Mouse (Mus musculus): ENCODE measurements around the gene Iqgap2. TPM values are rescaled to one million over a fixed set of nuclear protein-coding genes. Genes with fewer than 3 reads are reported as not detected.

Gene Iqgap2
- polyA plus RNA-seq, 1 experiment from 2014 or later: 10.5 TPM

DNA sequence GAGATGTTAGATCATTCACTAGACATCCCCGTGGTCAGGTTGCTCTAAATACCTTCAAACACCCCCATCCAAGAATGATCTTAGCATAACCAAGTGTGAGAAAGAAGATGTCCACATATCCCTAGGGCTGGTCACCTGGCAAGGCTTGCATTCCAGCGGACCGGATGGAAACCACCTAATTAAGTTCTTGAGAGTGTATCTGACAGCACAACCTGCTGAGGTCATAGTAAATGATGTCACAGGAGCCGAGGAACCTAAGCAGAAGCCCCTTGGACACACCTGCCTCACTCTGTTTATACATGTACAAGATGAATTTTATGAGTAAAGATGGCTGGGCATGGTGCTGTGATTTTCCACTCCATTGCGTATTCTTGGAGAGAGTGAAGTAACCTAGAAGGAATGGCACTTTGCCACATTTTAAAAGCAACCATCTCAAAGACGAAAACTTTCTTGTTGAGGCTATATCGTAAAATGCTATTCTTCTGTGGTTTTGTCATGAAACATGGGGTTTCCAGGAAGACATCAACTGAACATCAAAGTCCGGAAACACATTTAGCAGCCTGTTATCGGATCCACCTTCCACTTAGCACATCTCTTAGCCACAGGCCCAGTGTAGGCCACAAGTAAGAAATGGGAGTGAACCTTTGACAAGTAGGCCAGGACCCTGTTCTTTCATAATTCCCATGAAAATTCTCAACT, 179.0 kb downstream of the Iqgap2 start:
- no peaks in the 10 kb centered on the region for H3K4me1 ChIP-seq (replicated peaks)
- no peaks in the 10 kb centered on the region for H3K27me3 ChIP-seq (ENCODE audit: insufficient read depth, poor library complexity, severe bottlenecking)
- H3K27ac ChIP-seq: no peak overlapping the region
- H3K4me3 ChIP-seq: no peak overlapping the region
- H3K9me3 ChIP-seq: no peaks in the 10 kb centered on the region
- WGBS: 93% methylated on average over 9 of the region's 9 CpGs
- H3K36me3 ChIP-seq: peaks cover 17% of the 10 kb centered on the region
- no peak for DNase-seq (ENCODE audit: low spot score)

DNA sequence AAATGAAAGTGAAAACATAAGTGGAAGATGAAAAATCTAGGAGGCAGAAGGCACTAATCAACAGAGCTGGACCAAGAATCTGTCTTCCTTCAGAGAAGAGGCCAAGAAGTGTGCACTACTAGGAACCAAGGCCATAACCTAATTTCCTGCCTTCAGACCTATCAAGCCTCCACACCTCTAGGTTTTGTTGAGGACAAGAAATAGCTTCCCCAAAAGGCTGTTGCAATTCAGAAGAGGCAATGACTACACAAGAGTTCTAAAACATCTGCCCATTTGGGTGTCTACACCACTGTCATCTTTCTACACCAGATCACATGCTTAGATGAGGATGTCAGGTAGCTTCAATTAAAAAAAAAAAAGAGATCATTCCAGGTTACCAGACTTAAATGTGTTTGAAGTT, 179.7 kb downstream of the Iqgap2 start:
- H3K9me3 ChIP-seq: no peaks in the 10 kb centered on the region
- no peak overlapping the region for H3K27ac ChIP-seq
- no peaks in the 10 kb centered on the region for H3K27me3 ChIP-seq (ENCODE audit: insufficient read depth, poor library complexity, severe bottlenecking)
- no peak for DNase-seq (ENCODE audit: low spot score)
- H3K4me3 ChIP-seq: no peak overlapping the region
- no peaks in the 10 kb centered on the region for H3K4me1 ChIP-seq (replicated peaks)
- H3K36me3 ChIP-seq: peaks cover 23% of the 10 kb centered on the region

DNA sequence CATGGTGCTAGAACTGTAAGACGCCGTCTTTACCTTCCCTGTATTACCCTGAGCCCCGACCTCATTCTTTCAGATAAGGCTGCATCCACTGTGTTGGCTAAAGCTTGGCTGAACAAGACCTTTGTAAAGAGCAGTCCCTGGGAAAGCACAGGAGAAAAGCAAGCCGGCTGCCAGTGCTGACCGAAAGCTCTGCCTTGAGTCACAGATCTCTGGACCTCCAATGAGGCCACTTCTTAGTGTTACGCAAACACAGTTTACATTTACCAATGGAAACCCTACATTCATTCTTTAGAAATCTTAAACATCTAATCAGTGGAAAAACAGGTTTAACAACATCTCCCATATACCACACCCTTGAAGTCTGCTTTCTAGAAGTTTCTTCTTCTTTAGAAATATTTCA, 186.1 kb downstream of the Iqgap2 start:
- Histone ChIP-seq H3K36me3 (peaks cover 24% of the 10 kb centered on the region), H3K27me3 (ENCODE audit: insufficient read depth, poor library complexity, severe bottlenecking) (no peaks in the 10 kb centered on the region), H3K4me3 (no peak overlapping the region), H3K4me1 (replicated peaks) (no peaks in the 10 kb centered on the region), H3K27ac (no peak overlapping the region), H3K9me3 (no peaks in the 10 kb centered on the region)
- no peak for DNase-seq (ENCODE audit: low spot score)
- 94% methylated on average over 6 of the region's 6 CpGs for WGBS

GRCm38 (mm10) chr13:95703376-95703775, 188.3 kb downstream of the Iqgap2 start:
- H3K4me3 ChIP-seq: no peak overlapping the region
- no peaks in the 10 kb centered on the region for H3K4me1 ChIP-seq (replicated peaks)
- H3K27me3 ChIP-seq (ENCODE audit: insufficient read depth, poor library complexity, severe bottlenecking): no peaks in the 10 kb centered on the region
- H3K27ac ChIP-seq: no peak overlapping the region
- H3K36me3 ChIP-seq: peaks cover 24% of the 10 kb centered on the region
- no peak for DNase-seq (ENCODE audit: low spot score)
- H3K9me3 ChIP-seq: no peaks in the 10 kb centered on the region
- WGBS: 89% methylated on average over 5 of the region's 5 CpGs

GRCm38 (mm10) chr13:95697874-95698273, 193.8 kb downstream of the Iqgap2 start:
- Histone ChIP-seq H3K9me3 (no peaks in the 10 kb centered on the region), H3K36me3 (peaks cover 11% of the 10 kb centered on the region; the same call in 1 of the 2 replicates), H3K4me3 (no peak overlapping the region), H3K27me3 (ENCODE audit: insufficient read depth, poor library complexity, severe bottlenecking) (no peaks in the 10 kb centered on the region), H3K4me1 (replicated peaks) (no peaks in the 10 kb centered on the region), H3K27ac (no peak overlapping the region)
- DNase-seq (ENCODE audit: low spot score): no peak
- WGBS: 64% methylated on average over 6 of the region's 6 CpGs

DNA sequence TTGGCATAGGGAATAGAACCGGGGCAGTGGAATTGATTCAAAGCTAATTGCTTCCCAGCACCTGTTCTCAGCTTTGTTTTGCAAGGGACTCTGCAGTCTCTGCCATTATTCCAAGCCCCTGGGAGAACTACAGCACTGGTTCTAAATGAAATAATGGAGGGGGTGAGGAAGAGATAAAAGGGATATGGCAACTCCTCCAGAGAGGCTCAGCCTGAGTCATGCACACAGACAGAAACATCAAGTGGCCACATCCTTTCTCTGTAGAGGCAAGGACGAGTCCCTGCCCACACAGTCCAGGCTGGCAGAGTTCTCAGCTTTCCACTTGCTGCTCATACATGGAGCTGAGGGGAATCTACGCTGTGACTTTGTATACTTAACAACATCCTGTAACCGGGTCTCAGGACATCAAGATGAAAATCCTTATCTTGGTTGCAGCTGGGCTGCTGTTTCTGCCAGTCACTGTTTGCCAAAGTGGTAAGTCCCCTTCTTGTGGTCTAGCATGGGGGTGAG, 195.0 kb downstream of the Iqgap2 start, which contains the start of gene F2rl2:
F2rl2 (plus strand) TSS at position 200 of the 510 bp plus-strand sequence.
- DNase-seq (ENCODE audit: low spot score): no peak
- 68% methylated on average over 4 of the region's 4 CpGs for WGBS
- H3K27ac ChIP-seq: no peak within 1 kb of the TSS

GRCm38 (mm10) chr13:95696120-95696653, 195.5 kb downstream of the Iqgap2 start:
- Histone ChIP-seq H3K4me3 (no peak overlapping the region), H3K36me3 (peaks cover 6% of the 10 kb centered on the region; the same call in 1 of the 2 replicates), H3K27me3 (ENCODE audit: insufficient read depth, poor library complexity, severe bottlenecking) (no peaks in the 10 kb centered on the region), H3K4me1 (replicated peaks) (no peaks in the 10 kb centered on the region), H3K27ac (no peak overlapping the region), H3K9me3 (no peaks in the 10 kb centered on the region)
- 93% methylated on average over 9 of the region's 9 CpGs for WGBS
- no peak for DNase-seq (ENCODE audit: low spot score)

More for the DNA sequence above, 195.0 kb downstream of the Iqgap2 start, which contains the start of gene F2rl2:
- H3K9me3 ChIP-seq: no peaks in the 10 kb centered on the region
- H3K4me3 ChIP-seq: no peak within 1 kb of the TSS
- no peaks in the 10 kb centered on the region for H3K27me3 ChIP-seq (ENCODE audit: insufficient read depth, poor library complexity, severe bottlenecking)
- no peaks in the 10 kb centered on the region for H3K4me1 ChIP-seq (replicated peaks)
- H3K36me3 ChIP-seq: peaks cover 8% of the 10 kb centered on the region; the same call in 1 of the 2 replicates

- Histone ChIP-seq H3K27ac (no peak overlapping the region), H3K9me3 (no peaks in the 10 kb centered on the region), H3K27me3 (ENCODE audit: insufficient read depth, poor library complexity, severe bottlenecking) (no peaks in the 10 kb centered on the region), H3K4me1 (replicated peaks) (no peaks in the 10 kb centered on the region), H3K36me3 (0 out of 2 replicates have a peak, but pooled peaks cover 5% of the 10 kb centered on the region), H3K4me3 (no peak overlapping the region)
- 94% methylated on average over 8 of the region's 8 CpGs for WGBS
- no peak for DNase-seq (ENCODE audit: low spot score)
Measured at GRCm38 (mm10) chr13:95692201-95692600, 199.5 kb downstream of the Iqgap2 start.

- Histone ChIP-seq H3K27ac (no peak overlapping the region), H3K4me1 (replicated peaks) (no peaks in the 10 kb centered on the region), H3K9me3 (no peaks in the 10 kb centered on the region), H3K27me3 (ENCODE audit: insufficient read depth, poor library complexity, severe bottlenecking) (no peaks in the 10 kb centered on the region), H3K36me3 (peaks cover 25% of the 10 kb centered on the region), H3K4me3 (no peak overlapping the region)
- 82% methylated on average over 1 of the region's 1 CpGs for WGBS
- no peak for DNase-seq (ENCODE audit: low spot score)
Measured at GRCm38 (mm10) chr13:95688576-95688975, 203.1 kb downstream of the Iqgap2 start.

GRCm38 (mm10) chr13:95685736-95686135, 206.0 kb downstream of the Iqgap2 start:
- Histone ChIP-seq H3K27me3 (ENCODE audit: insufficient read depth, poor library complexity, severe bottlenecking) (no peaks in the 10 kb centered on the region), H3K4me1 (replicated peaks) (no peaks in the 10 kb centered on the region), H3K4me3 (no peak overlapping the region), H3K9me3 (no peaks in the 10 kb centered on the region), H3K27ac (no peak overlapping the region), H3K36me3 (peaks cover 49% of the 10 kb centered on the region)
- no peak for DNase-seq (ENCODE audit: low spot score)
- 80% methylated on average over 5 of the region's 5 CpGs for WGBS

DNA sequence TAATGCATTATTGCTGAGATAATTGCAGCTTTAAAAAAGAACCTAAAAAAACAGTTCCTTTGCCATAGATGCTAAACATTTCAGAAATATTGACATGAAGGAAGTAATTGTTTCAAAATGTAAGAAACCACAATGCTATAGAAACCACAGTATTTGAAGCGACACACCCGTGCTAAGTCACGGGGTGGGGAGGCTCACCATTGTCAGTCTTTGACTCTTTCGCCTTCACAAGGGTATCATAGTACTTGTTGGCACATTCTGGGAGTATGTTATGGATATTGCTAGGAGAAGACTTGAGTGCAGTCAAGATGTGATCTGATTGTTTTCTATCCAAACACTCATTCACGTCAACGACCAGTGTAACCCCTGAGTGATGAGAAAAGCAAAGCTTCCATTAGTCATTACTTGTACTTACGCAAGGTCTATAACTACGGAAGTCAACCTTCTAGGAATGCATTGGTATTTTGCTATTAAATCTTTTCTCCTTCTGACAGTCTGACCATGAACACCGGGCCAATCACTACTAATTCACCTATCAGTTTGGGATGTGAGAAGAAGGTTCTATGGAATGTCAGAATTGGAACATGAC, 207.0 kb downstream of the Iqgap2 start:
- H3K4me3 ChIP-seq: no peak overlapping the region
- H3K36me3 ChIP-seq: peaks cover 54% of the 10 kb centered on the region
- no peak overlapping the region for H3K27ac ChIP-seq
- WGBS: 93% methylated on average over 9 of the region's 9 CpGs
- no peaks in the 10 kb centered on the region for H3K9me3 ChIP-seq
- no peaks in the 10 kb centered on the region for H3K4me1 ChIP-seq (replicated peaks)
- no peak for DNase-seq (ENCODE audit: low spot score)
- no peaks in the 10 kb centered on the region for H3K27me3 ChIP-seq (ENCODE audit: insufficient read depth, poor library complexity, severe bottlenecking)

GRCm38 (mm10) chr13:95679491-95679941, 212.2 kb downstream of the Iqgap2 start:
- DNase-seq (ENCODE audit: low spot score): no peak
- Histone ChIP-seq H3K27me3 (ENCODE audit: insufficient read depth, poor library complexity, severe bottlenecking) (no peaks in the 10 kb centered on the region), H3K36me3 (peaks cover 42% of the 10 kb centered on the region), H3K27ac (no peak overlapping the region), H3K9me3 (no peaks in the 10 kb centered on the region), H3K4me3 (no peak overlapping the region), H3K4me1 (replicated peaks) (no peaks in the 10 kb centered on the region)
- 86% methylated on average over 4 of the region's 4 CpGs for WGBS

DNA sequence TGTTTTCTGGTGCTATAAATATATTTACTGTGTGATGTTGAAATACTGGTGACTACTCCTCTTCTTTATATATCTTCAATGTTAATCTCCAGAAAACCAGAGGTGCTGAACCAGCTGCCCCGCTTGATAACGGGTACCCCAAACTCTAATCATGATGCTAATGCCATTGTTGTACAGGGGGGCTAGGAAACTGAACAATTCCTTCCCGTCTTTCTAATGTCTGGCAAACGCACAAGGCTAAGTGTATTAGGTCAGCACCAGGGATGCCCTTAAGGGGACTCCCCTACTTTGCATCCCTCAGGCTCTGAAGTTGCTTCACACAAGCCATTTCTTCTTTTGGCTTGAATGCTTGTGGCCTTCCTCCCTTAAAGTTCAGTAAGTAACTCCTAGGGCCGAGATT, 212.6 kb downstream of the Iqgap2 start:
- WGBS: 92% methylated on average over 5 of the region's 5 CpGs
- H3K27me3 ChIP-seq (ENCODE audit: insufficient read depth, poor library complexity, severe bottlenecking): no peaks in the 10 kb centered on the region
- no peaks in the 10 kb centered on the region for H3K4me1 ChIP-seq (replicated peaks)
- no peak overlapping the region for H3K27ac ChIP-seq
- DNase-seq (ENCODE audit: low spot score): no peak
- no peak overlapping the region for H3K4me3 ChIP-seq
- no peaks in the 10 kb centered on the region for H3K9me3 ChIP-seq
- H3K36me3 ChIP-seq: peaks cover 39% of the 10 kb centered on the region
